Mouse (Mus musculus) stomach, embryonic 16.5 days (tissue): ENCODE results near the gene Gm266. TPM values are rescaled to one million over a fixed set of nuclear protein-coding genes. Genes with fewer than 3 reads are reported as not detected.
"Not testable (repeated sequence)": the region's sequence is repeated elsewhere in the genome, so short reads cannot be mapped to it uniquely, and the experiment has no call there.

ENCODE experiments used
- ATAC-seq: fragments of 200-750 bp; cut with Nextera tagmentation; 2 replicates; pipeline ENCODE4 v1.8.0; 2017; ENCODE audit warnings: moderate number of reproducible peaks, moderate TSS enrichment; ENCODE audit not compliant: insufficient read depth, low FRiP score
- H3K27ac ChIP-seq: fragments of 300-500 bp; sonication (generic); 2 replicates; pipeline ENCODE4 v1.5.1; 2014; ENCODE audit warnings: low read length
- H3K27me3 ChIP-seq: fragments of 300-500 bp; sonication (generic); 2 replicates; pipeline ENCODE4 v1.6.1; 2014; ENCODE audit warnings: low read length, control low read depth, mixed read lengths; ENCODE audit not compliant: control insufficient read depth, insufficient read depth
- H3K36me3 ChIP-seq: fragments of 300-500 bp; sonication (generic); 2 replicates; pipeline ENCODE4 v1.6.1; 2014; ENCODE audit warnings: low read length; ENCODE audit not compliant: control insufficient read depth, insufficient read depth
- H3K4me1 ChIP-seq: fragments of 300-500 bp; sonication (generic); 2 replicates; pipeline ENCODE4 v1.6.1; 2014; ENCODE audit warnings: low read length, control low read depth, mixed read lengths; ENCODE audit not compliant: control insufficient read depth, insufficient read depth
- H3K4me2 ChIP-seq: fragments of 300-500 bp; sonication (generic); 2 replicates; pipeline ENCODE4 v1.6.1; 2014; ENCODE audit warnings: low read depth, low read length, mixed read lengths
- H3K4me3 ChIP-seq: fragments of 300-500 bp; sonication (generic); replicated peaks from 2 replicates; pipeline ENCODE4 v1.5.1; 2014; ENCODE audit warnings: mild to moderate bottlenecking, low read length
- H3K9ac ChIP-seq: fragments of 300-500 bp; sonication (generic); 2 replicates; pipeline ENCODE4 v1.6.1; 2014; ENCODE audit warnings: low read length
- H3K9me3 ChIP-seq: fragments of 300-500 bp; sonication (generic); replicated peaks from 2 replicates; pipeline ENCODE4 v1.6.1; 2016; ENCODE audit warnings: low read length, control low read depth; ENCODE audit not compliant: control insufficient read depth
- WGBS: fragments of 180-500 bp; shearing (Covaris S2); extraction: QIAGEN DNeasy Blood & Tissue Kit; methylation state at CpG from one replicate; pipeline ENCODE4 v1.1.7; 2014; 5-methylcytosine and 5-hydroxymethylcytosine counted together
- polyA plus RNA-seq: library from polyadenylated mRNA; unstranded; fragments of >200 nt; fragmentation: Nextera tagmentation; extraction: Ambion mirVana; gene quantifications from 2 replicates; pipeline ENCODE4 v1.2.1, GENCODE M21; 2015

Gene Gm266
- polyA plus RNA-seq, 1 experiment from 2014 or later: 15.2 TPM

GRCm38 (mm10) chr12:111518391-111518790, 32.8 kb upstream of the Gm266 start:
- Histone ChIP-seq H3K27ac (no peak overlapping the region), H3K4me2 (no peak overlapping the region), H3K36me3 (no peaks in the 10 kb centered on the region), H3K9me3 (no peaks in the 10 kb centered on the region; the same call in 1 of the 2 replicates), H3K4me1 (no peaks in the 10 kb centered on the region), H3K4me3 (no peak overlapping the region), H3K27me3 (no peaks in the 10 kb centered on the region), H3K9ac (no peak overlapping the region)
- no peak for ATAC-seq
- WGBS: 83% methylated on average over 9 of the region's 9 CpGs

DNA sequence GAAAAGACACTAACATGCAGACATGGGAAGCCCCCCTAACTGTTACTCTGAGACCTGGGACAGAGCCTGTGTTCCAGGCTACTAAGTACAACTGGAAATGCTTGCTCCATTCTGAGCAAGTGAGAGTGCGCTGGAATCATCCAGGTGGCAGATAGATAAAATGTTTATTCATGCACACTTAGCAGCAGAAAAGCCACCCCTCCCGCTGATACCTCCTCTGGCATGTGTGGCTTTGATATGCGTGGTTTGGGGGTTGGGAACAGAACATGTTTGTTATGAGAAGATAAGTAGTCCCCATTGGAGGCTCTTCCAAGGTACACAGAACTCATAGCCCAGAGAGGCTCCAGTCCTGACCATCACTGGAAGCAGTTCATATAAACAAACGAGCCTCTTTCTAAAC, 32.3 kb upstream of the Gm266 start:
- Histone ChIP-seq H3K36me3 (no peaks in the 10 kb centered on the region), H3K4me1 (no peaks in the 10 kb centered on the region), H3K4me3 (no peak overlapping the region), H3K27ac (no peak overlapping the region), H3K9ac (no peak overlapping the region), H3K9me3 (no peaks in the 10 kb centered on the region; the same call in 1 of the 2 replicates), H3K27me3 (no peaks in the 10 kb centered on the region), H3K4me2 (no peak overlapping the region)
- 35% methylated on average over 4 of the region's 4 CpGs for WGBS
- ATAC-seq: peak; percentile 69

DNA sequence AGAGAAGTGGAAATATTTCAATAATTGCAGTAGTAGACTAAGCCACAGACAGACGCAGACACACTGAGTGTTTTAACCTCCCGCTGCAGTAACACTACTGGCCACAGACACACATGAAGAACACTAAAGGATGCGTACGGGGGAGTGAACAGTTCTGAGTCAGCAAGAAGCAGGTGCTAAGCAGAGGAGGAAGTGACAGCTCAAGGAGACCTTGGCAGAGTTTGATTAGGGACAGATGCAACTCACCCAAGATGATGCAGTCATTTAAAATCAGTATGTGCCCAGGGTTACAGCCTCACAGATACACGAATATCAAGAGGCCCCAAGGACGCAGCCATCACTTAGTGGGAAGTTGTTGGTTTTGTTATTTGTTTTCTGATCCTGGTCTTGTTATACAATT, 31.2 kb upstream of the Gm266 start:
- Histone ChIP-seq H3K9ac (no peak overlapping the region), H3K36me3 (no peaks in the 10 kb centered on the region), H3K4me1 (no peaks in the 10 kb centered on the region), H3K27me3 (no peaks in the 10 kb centered on the region), H3K4me3 (no peak overlapping the region), H3K4me2 (no peak overlapping the region), H3K27ac (no peak overlapping the region), H3K9me3 (no peaks in the 10 kb centered on the region; the same call in 1 of the 2 replicates)
- 79% methylated on average over 6 of the region's 6 CpGs for WGBS
- peak; percentile 48; the same call in 1 of the 2 replicates for ATAC-seq

- 89% methylated on average over 5 of the region's 5 CpGs for WGBS
- H3K4me1 ChIP-seq: no peaks in the 10 kb centered on the region
- no peak overlapping the region for H3K27ac ChIP-seq
- no peaks in the 10 kb centered on the region for H3K36me3 ChIP-seq
- H3K4me2 ChIP-seq: no peak overlapping the region
- no peak overlapping the region for H3K9ac ChIP-seq
- no peak for ATAC-seq
- no peaks in the 10 kb centered on the region for H3K27me3 ChIP-seq
- no peaks in the 10 kb centered on the region for H3K9me3 ChIP-seq
- H3K4me3 ChIP-seq: no peak overlapping the region
These were observed 30.3 kb upstream of the Gm266 start for GRCm38 (mm10) chr12:111515920-111516319.

DNA sequence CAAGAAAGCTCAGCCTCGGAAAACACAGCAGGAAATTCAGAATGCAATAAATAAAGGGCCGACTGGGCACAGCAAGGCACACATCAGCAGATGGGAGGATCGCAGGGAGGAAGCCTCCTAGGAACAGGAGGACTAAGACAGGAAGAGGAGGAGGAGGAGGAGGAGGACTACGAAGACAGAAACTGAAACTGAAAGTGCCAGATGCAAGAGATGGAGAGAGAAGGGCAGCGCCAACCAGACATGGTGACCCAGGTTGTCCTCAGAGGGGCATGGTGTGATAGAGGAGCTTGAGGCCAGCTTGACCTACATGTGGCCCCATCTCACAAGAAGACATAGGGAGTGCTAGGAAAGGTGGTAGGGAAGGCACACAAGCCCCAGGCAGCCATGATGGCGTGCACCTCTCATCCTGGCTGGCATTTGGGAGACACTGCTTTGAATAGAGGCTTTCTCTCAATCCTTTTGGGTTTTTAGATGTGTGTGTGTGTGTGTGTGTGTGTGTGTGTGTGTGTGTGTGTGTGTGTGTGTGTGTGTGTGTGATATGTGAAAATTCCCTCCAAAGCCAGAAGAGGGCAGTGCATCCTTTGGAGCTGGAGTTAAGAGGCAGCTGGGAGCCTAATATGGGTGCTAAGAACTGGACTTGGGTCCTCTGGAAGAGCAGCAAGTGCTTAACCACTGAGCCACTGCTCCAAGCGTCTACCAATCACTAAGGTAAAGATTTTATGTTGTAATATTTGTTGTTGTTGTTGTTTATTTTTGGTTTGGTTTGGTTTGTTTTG, 29.4 kb upstream of the Gm266 start:
- Histone ChIP-seq H3K36me3 (no peaks in the 10 kb centered on the region), H3K9me3 (no peaks in the 10 kb centered on the region), H3K27ac (no peak overlapping the region), H3K27me3 (no peaks in the 10 kb centered on the region), H3K9ac (no peak overlapping the region), H3K4me1 (no peaks in the 10 kb centered on the region), H3K4me2 (no peak overlapping the region), H3K4me3 (no peak overlapping the region)
- no peak for ATAC-seq
- WGBS: 85% methylated on average over 7 of the region's 7 CpGs

- Histone ChIP-seq H3K27ac (no peak overlapping the region), H3K9ac (no peak overlapping the region), H3K36me3 (no peaks in the 10 kb centered on the region), H3K4me2 (no peak overlapping the region), H3K9me3 (no peaks in the 10 kb centered on the region), H3K27me3 (no peaks in the 10 kb centered on the region), H3K4me1 (no peaks in the 10 kb centered on the region), H3K4me3 (no peak overlapping the region)
- 65% methylated on average over 7 of the region's 7 CpGs for WGBS
- no peak for ATAC-seq
These were observed 28.7 kb upstream of the Gm266 start for GRCm38 (mm10) chr12:111514231-111514792.

DNA sequence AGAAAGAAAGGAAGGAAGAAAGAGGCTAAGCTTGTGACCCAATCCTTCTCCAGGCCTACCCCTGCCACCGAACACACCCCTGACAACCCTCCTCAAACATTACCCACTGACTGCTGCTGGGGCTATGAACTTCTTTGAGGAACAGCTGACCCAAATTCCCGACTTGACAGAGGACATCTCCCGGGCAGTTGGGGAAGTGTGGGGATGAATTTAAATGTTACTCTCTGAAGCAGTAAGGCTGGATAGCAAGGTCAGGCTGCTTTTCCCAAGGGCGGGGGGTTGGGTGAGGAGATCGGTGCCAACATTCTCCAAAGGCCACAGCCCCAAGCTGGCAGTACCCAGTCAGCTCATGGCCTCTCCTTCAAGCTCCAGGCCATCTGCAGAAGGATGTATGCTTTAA, 28.1 kb upstream of the Gm266 start:
- H3K4me1 ChIP-seq: no peaks in the 10 kb centered on the region
- no peak overlapping the region for H3K4me3 ChIP-seq
- H3K36me3 ChIP-seq: no peaks in the 10 kb centered on the region
- no peaks in the 10 kb centered on the region for H3K27me3 ChIP-seq
- H3K27ac ChIP-seq: no peak overlapping the region
- no peak overlapping the region for H3K4me2 ChIP-seq
- ATAC-seq: no peak
- H3K9ac ChIP-seq: no peak overlapping the region
- no peaks in the 10 kb centered on the region for H3K9me3 ChIP-seq
- WGBS: 73% methylated on average over 5 of the region's 5 CpGs

DNA sequence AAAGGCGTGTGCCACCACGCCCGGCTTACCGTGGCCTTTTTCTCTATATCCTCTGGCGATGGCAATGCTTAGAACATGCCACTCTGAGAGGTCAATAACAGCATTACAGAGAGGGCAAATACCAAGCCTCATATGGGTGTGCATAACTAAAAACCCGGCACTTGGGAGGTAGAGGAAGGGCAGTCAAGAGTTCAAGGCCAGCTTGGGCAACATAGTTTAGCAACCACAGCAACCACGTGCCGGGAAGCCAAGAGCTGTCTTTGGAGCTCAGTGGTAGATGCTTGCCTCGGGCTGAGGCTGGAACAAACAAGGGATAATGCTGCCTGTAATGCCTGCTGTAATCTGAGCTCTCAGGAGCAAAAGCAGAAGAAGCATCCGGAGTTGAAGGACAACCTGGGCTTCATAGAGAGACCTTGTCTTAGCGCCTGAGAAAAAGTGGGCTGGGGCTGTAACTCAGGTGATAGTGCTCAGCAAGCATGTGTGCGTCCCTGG, 27.0 kb upstream of the Gm266 start:
- Histone ChIP-seq H3K9ac (no peak overlapping the region), H3K36me3 (no peaks in the 10 kb centered on the region), H3K4me2 (no peak overlapping the region), H3K4me3 (no peak overlapping the region), H3K4me1 (no peaks in the 10 kb centered on the region), H3K27me3 (no peaks in the 10 kb centered on the region), H3K9me3 (no peaks in the 10 kb centered on the region), H3K27ac (no peak overlapping the region)
- 88% methylated on average over 12 of the region's 12 CpGs for WGBS
- no peak for ATAC-seq

DNA sequence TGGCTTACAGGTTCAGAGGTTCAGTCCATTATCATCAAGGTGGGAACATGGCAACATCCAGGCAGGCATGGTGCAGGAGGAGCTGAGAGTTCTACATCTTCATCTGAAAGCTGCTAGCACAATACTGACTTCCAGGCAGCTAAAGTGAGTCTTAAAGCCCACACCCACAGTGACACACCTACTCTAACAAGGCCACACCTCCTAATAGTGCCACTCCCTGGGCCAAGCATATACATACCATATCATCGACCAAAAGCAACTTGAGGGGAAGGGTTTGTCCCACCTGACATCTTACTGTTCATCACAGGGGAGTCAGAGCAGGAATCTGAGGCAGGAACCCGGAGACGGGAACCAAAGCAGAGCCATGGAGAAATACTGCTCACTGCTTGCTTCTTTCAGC, 22.8 kb upstream of the Gm266 start:
- not testable (repeated sequence) for H3K27me3 ChIP-seq, ATAC-seq, H3K9ac ChIP-seq, H3K36me3 ChIP-seq, H3K4me2 ChIP-seq, H3K27ac ChIP-seq, H3K4me1 ChIP-seq, H3K4me3 ChIP-seq, H3K9me3 ChIP-seq
- 67% methylated on average over 3 of the region's 3 CpGs for WGBS
